Mouse (Mus musculus) large intestine, adult 2 months (tissue): ENCODE measurements around the gene Pnkd. TPM values are rescaled to one million over a fixed set of nuclear protein-coding genes. Genes with fewer than 3 reads are reported as not detected.
"Not testable (repeated sequence)": the region's sequence is repeated elsewhere in the genome, so short reads cannot be mapped to it uniquely, and the experiment has no call there.

Source experiments
- DNase-seq: peaks from one replicate; pipeline ENCODE4 v3.0.0-alpha.2; 2012; ENCODE audit warnings: low read depth, low spot score
- WGBS: fragments of 180-500 bp; shearing (Covaris S2); methylation state at CpG from one replicate; pipeline ENCODE4 v1.1.7; 2018; 5-methylcytosine and 5-hydroxymethylcytosine counted together
- polyA plus RNA-seq: library from polyadenylated mRNA; depleted of rRNA; stranded (reverse); fragments of >200 nt; gene quantifications from 2 replicates; pipeline ENCODE4 v1.2.3, GENCODE M21; 2012

Gene Pnkd
- polyA plus RNA-seq, 1 experiment = 53.4 TPM

DNA sequence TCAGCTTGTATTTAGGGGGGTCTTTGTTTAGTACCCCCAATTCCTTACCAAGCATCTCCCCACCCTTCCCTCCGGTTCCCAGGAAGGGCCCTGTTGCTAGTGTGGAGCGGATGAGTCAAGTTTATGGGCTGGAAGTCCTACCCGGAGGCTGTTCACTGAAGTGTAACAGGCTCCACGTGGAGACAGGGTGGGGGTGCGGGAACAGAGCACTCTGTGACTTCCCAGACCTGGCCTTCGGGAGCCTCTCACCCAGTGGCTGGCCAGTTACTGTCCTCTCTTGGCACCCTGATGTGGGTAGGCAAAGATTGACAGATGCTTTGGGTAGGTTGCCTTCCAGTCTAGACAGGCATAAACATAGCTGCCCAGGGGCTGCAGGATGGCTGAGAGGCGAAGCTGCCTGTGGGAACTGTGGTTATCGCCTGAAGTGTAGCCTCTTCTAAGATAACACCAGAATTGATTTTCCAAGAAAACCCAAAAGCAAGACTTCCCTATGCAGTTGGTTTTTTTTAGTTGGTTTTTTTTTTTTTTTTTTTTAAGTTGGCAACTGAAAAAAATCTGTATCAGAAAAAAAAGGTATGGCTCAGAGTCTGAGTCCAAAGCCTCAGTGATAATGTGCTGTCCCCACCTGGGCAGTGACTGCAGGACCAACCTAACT is 6.7 kb upstream of the Pnkd start:
- WGBS = 36% methylated on average over 8 of the region's 8 CpGs
- no peak for DNase-seq

DNA sequence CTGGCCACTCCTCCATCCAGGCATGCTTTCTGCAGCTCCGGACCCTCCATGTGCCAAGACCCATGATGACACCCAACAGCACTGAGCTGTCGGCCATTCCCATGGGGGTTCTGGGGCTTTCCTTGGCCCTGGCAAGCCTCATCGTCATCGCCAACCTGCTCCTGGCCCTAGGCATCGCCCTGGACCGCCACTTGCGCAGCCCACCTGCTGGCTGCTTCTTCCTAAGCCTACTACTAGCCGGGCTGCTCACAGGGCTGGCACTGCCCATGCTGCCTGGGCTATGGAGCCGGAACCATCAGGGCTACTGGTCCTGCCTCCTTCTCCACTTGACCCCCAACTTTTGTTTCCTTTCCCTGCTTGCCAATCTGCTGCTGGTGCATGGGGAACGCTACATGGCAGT is 6.2 kb upstream of the Pnkd start, which contains the start of gene Gpbar1:
Gene Gpbar1, plus strand, starts transcription at position 13 of the 400 bp plus-strand sequence.
- DNase-seq = no peak
- WGBS = 93% methylated on average over 10 of the region's 10 CpGs

DNA sequence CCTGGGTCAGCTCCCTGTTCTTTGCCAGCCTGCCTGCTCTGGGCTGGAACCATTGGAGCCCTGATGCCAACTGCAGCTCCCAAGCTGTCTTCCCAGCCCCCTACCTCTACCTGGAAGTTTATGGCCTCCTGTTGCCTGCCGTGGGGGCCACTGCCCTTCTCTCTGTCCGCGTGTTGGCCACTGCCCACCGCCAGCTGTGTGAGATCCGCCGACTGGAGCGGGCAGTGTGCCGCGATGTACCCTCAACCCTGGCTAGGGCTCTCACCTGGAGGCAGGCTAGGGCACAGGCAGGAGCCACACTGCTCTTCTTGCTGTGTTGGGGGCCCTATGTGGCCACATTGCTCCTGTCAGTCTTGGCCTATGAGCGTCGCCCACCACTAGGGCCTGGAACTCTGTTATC is 5.7 kb upstream of the Pnkd start:
- no peak for DNase-seq
- 88% methylated on average over 11 of the region's 11 CpGs for WGBS

DNA sequence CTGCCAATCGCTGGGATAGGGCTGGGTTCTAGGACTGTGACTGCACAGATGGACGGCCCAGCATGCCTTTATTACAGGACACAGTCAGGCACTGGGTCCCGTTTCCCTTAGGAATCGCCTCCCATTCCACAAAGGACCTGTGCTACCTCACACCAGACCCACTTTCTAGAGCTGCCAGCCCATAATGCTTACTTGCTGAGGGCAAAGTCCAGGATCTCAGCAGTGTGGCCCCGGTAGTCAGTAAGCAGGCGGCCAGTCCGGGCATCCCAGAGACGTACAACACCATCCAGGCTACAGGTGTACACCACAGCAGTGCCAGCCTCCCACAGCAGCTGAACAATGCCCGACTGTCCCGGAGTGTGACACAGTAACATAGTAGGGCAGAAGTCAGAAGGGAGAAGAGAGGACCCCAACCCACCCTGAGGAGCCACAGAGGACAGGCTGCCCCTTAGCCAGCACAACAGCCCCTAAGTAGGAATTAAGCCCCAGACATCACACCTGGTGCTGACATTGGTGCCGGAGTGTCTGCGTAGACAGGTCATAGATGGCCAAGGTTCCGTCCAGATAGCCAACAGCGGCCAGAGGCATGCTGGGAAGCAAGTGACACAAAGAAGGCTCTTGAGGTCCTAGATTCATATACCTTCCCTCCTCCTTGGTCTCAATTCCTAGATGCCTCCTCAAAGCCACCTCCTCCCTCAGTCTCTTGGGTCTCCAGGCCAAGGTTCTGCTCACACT is 4.0 kb upstream of the Pnkd start:
- WGBS = 83% methylated on average over 14 of the region's 14 CpGs
- no peak for DNase-seq

DNA sequence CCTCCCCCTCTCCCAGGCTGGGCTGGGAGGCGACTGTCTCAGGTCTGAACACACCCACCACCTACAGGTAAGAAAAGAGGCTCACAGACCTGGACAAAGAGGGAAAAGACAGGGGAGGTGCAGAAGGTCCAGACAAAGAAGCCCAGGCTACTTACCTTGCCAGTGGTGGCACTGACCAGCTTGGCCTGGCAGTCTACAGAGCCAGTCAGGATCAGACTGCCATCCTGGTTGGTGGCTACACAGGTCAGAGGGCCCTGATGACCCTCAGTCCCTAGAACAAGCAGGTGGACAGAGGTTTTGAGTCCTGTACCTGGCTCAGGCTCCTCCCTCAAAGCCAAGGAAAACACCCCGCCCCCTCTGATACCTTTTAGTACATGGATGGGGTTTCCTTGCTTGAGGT is 3.4 kb upstream of the Pnkd start:
- no peak for DNase-seq
- 92% methylated on average over 2 of the region's 2 CpGs for WGBS

DNA sequence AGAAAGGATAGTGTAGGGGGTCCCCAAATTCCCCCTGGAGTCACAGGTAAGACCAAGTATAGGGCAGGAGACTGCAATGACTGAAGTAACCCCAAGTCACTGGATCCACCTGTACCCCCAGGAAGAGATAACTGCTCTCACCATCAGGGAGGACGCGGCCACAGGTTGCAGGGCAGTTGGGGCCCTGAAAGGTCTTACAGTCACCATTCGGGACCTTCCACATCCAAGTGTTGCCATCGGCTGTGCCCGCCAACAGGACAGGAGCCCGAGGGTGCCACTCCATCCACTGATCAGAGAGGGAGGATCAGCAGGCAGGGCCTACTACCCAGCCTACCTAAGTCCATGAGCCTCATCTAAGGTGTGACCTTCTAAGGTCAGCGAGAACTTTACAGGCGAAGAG is 2.8 kb upstream of the Pnkd start:
- DNase-seq = no peak
- WGBS = 95% methylated on average over 8 of the region's 8 CpGs

DNA sequence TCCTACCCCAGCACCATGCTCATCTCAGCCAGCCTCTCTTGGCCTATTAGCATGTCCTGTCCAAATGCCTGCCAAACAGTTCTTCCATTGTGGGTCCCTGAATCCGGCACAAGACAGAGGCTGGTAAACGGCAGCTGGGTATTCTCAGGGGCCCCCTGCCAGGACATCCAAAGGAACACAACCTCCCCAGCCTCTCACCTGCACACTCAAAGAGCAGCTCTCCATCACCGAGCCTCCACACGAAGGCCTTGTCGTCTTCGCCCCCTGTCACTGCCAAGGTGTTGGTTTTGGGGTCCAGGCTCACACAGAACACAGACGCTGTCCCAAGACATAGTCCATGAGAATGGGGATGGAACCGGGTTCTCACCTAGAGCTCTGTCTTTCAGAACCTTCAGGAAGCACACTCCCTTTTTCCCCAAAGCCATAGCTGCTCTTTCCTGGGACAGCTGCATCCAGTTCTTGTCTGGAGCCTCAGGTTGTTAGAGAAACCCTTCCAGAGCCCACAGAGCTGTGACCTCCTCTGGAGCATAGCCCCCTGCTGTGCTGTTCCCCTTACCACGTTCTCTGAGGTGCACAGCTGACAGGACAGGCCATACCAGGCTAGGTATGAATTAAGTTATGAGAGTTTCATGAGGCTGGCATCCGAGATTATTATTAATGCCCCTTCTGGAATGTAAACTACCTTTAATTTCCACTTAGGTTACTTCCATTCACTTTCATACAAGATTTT is 1.7 kb upstream of the Pnkd start:
- no peak for DNase-seq
- 81% methylated on average over 10 of the region's 10 CpGs for WGBS

DNA sequence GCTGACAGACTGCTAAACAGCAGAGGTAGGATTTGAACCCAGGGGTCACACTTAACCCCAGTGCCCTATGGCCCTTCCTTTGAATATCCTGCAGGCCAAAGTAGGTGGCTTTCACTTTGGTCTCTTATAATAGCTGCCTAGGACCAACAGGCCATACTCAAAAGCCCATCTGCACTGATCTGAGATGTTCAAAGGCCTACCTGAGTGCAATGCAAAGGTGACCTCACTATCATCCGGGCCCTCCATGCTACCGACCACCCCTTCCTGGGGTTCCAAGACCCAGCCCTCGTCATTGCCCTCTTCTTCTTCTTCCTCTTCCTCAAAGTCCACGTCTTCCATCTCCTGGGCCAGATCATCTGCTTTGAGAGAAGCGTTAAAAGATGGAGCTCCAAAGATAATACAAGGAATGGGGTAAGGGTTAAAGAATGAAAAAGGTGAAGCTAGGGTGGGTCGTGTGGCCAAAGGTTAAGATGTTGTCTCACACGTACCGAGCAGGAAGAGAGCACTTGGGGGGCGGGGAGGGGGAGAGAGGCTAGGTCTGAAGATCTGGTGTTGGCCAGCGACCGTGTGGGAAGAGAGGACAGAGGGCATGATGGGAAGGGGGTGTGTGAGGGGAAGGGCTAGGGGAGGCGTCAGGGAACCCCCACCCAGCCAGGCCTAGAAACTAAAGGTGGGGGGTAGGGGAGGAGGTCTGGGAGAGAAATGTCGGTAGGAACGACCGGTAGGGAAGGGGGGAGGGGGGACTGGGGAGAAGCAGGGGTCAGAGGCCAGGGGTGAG is 855 bp upstream of the Pnkd start:
- DNase-seq = no peak
- 9% methylated on average over 15 of the region's 15 CpGs for WGBS

DNA sequence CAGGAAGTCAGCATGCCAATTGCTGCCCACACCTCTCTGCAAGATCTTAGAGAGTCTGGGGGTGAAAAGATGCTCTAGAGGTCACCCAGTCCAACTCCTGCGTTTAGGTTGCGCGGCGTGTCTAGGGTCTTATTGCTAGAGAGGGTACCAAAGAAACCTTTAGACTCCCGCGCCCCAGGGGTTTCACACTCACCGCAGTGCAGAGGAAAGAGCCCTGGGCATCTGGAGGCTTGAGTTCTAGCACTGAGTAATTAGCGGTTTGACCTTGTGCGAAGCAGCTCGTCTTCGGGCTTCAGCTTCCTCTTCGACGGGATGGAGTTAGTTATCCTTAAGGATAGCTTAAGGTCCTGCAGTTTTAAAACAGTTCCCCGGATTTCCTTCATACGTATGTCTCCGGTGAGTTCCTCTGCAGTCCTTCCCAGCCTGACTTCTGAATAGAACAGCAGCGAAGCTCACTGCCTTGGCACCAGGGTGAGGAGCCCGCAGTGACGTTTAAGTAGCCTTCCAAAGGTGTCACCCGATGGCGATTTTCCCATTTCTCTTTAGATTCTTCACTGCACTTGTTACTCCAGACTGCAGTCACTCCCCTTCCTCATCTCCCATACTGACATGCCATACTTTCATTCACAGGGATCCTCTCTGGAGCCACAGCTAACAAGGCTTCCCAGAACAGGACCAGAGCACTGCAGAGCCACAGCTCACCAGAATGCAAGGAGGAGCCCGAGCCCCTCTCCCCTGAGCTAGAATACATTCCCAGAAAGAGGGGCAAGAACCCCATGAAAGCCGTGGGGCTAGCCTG is 681 bp downstream of the Pnkd start:
- no peak for DNase-seq
- 3% methylated on average over 23 of the region's 23 CpGs for WGBS

DNA sequence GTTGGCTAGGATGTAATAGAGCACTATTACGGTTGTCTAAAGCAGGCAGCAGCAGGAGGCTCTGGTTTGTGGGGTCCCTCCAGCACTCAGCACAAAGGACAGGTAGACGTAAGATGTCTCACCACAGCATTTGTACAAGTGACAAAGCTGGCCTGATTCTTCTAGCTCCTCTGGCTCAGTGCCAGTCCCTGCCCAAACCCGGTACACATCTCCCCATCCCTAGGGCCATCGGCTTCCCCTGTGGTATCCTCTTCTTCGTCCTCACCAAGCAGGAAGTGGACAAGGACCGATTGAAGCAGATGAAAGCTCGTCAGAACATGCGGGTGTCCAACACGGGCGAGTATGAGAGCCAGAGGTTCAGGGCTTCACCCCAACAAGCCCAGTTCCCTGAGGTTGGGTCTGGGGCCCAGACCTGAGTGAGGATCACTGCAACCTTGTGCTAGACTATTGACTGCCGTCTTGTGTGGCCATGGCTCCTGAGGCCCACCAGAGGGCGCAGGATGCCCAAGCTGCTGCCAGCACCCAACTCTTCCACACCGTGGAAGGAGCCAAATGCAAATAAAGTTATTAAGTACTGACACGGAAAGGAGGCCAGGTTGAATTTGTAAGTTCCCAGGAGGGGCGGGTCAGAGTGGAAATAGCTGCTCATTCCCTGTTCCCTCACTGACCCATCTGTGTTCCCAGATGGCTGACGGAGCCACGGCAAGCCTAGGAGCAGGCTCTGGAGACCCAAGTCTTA is 2.3 kb downstream of the Pnkd start:
- not testable (repeated sequence) for DNase-seq
- 45% methylated on average over 16 of the region's 17 CpGs for WGBS

DNA sequence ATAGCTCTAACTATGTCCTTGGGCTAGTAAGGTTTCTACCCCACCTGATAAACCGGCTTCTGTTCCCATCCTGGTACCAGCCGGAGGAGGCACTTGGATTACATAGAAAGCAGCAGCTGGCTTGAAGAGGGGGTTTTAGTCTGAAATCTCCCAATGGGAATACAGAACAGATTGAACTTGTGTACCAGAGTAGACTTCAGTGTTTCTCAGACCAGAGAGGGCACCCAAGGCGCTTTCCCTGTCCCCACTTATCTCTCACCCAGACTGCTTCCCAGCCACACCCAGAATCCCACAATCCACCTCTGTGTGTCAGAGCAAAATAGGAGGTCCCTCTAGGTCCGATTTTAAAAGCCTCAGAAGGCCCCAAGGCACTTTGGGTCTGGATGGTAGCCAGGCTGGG is 3.6 kb downstream of the Pnkd start:
- DNase-seq = no peak
- WGBS = 65% methylated on average over 4 of the region's 4 CpGs

DNA sequence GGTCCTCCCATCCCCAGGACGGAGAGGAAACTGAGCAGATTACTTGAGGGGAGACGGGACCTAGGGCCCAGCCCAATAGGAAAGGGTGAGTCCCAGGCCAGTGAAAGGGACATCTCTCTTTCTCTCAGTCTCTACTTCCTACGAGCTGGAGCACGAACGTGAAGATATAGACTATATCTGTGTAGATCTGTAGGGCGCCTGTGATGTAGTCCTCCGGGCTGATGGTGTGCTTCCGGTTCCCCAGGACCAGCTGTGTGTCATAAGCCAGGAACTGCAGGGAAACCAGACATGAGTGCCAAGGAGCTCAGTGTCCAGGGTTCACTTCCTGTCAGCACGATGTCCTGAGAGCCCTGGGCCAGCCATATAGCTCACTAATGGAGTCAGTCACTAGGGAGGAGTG is 4.5 kb downstream of the Pnkd start:
- DNase-seq = no peak
- WGBS = 81% methylated on average over 9 of the region's 9 CpGs

DNA sequence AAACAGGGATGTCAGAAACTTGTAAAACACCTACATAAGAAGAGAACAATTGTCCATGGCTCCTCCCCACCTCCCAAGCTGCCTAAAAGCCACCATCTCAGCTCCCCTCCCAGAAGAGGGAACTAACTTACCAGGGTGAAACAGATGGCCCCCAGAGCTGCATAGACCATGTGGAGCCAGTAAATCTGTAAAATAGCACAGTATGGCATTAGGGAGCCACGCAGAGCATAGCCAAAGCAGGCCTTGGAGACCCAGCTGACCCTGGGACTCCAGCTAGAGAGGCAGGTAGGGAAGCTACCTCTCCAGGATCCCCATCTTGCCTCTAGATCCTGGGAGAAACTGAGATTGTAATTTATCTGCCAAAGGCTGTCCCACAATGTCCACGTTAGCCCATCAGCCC is 5.0 kb downstream of the Pnkd start:
- WGBS = 79% methylated on average over 2 of the region's 2 CpGs
- no peak for DNase-seq

DNA sequence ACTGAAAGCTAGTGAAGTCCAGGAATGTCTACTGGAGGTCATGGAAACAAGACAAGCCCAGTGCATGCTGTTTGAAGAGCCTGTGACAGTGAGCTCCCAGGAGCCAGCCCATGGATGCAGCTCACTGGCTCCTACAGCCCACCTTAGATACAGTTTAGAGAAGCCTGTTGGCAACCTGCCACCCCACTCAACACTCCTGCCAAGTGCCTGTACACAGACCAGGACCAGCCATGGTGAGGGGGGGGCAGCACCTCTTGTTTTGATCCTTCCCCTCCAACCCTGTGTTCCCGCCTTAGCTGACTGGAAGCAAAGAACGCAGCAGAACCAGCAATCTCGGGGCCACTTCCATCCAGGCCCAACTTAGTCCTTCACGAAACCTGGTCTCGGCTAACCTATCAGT is 5.4 kb downstream of the Pnkd start:
- no peak for DNase-seq
- 69% methylated on average over 5 of the region's 5 CpGs for WGBS

DNA sequence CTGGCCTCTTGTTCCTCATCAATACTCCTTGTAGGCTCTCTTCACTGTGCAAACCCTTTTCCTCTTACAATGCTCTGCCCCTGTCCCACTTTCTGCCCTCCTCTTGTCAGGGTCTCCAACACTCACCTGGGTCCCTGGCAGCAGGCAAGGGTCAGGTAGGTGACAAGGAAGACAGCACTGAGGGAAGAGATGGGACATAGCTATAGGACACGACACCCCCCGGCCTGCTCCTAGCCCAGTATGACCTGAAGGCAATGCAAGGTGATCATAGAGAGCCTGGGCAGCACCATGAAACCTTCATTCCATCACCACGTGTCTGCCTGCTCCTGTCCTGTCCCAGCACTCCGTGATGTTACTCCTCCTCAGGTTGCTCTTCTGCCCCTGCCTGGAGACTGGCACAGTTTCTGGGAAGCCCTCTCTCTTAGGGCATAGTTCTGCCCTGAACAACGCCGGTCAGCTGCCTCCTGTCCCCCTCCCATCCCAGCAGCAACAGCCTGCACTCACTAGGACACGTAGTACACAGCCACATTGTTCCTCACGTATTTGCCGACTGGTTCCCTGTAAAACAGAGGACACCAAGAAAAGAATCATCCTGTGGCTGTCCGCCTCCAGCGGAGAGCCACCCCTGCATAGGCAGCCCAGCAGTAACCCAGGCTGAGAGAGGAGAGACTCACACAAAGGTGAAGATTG is 7.7 kb downstream of the Pnkd start:
- 86% methylated on average over 11 of the region's 11 CpGs for WGBS
- DNase-seq = no peak

DNA sequence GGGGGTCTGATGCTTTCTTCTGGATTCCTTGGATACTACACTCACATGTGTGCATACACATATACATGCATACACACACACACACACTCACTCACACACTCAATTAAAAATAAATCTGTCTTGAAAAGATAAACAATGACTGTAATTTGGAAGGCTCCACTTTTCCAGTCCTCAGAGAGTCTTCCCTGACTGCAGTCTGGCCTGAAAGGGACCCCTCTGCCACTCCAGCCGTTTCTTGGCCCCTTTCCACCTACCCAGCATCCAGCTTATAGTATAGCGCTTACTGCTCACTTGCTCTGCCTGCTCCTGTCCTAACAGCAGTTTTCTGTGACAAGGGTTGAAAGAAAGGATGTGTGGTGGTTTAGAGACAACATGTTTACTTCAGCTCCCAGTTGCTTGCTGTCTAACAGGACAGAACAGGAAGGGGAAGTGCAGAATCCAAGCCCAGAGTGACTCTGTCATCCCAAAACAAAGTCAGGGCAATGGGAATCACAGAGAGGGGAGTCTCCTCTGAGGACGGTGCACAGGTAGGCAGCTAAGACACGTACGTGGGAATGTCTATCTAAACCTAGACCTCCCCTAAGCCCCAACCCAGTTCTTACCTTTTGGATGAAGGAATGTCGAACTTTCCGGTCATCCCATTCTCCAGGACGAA is 8.7 kb downstream of the Pnkd start:
- 78% methylated on average over 8 of the region's 8 CpGs for WGBS
- DNase-seq = no peak

DNA sequence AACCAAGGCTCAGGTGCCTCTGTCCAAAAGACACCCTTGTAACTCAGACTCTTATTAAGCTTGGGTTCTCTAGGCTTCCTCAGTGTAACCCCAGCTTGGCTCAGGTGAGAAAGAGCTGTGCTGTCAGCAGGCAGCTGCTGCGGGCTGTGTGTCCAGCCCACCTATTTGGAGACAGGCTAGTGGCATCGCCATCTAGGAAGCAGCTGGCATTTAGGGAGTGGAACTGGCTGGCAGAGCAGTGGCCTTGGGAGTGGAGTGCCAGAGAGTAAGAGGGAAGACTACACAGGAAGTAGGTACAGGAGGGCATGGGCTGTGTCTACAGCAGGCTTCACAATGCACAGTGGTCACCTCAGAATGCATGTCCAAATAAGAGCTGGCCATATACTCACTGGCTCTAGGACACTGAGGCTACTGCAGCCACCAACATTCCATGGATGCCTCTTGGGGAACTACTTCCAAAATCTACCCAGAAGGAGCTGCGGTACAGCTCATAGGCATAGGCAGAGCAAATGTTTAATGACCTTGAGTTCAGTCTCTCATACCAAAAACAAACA is 9.4 kb downstream of the Pnkd start:
- 46% methylated on average over 3 of the region's 3 CpGs for WGBS

More for the DNA sequence above, 9.4 kb downstream of the Pnkd start:
- no peak for DNase-seq
